Mouse (Mus musculus) midbrain, embryonic 11.5 days (tissue): ENCODE measurements around the gene Zfp335. TPM values are rescaled to one million over a fixed set of nuclear protein-coding genes. Genes with fewer than 3 reads are reported as not detected.
A peak's percentile ranks its signal among the peaks of the same experiment; 100 is the strongest.

Experiments used
- ATAC-seq: fragments of 200-750 bp; cut with Nextera tagmentation; 2 replicates; pipeline ENCODE4 v1.8.0; 2017; ENCODE audit warnings: moderate TSS enrichment, moderate library complexity; ENCODE audit not compliant: low FRiP score
- DNase-seq: peaks from one replicate; pipeline ENCODE4 v3.0.0; 2015; ENCODE audit warnings: low spot score; ENCODE audit errors: missing footprints
- H3K27ac ChIP-seq: fragments of 300-500 bp; sonication (generic); 2 replicates; pipeline ENCODE4 v1.5.1; 2014; ENCODE audit warnings: low read depth, low read length
- H3K27me3 ChIP-seq: fragments of 300-500 bp; sonication (generic); 2 replicates; pipeline ENCODE4 v1.6.1; 2014; ENCODE audit warnings: mild to moderate bottlenecking, low read length, moderate library complexity, mixed read lengths; ENCODE audit not compliant: control insufficient read depth, insufficient read depth
- H3K36me3 ChIP-seq: fragments of 300-500 bp; sonication (generic); 2 replicates; pipeline ENCODE4 v1.6.1; 2014; ENCODE audit warnings: mild to moderate bottlenecking, low read length, moderate library complexity, mixed read lengths; ENCODE audit not compliant: control insufficient read depth, insufficient read depth
- H3K4me1 ChIP-seq: fragments of 300-500 bp; sonication (generic); 2 replicates; pipeline ENCODE4 v1.6.1; 2014; ENCODE audit warnings: low read length; ENCODE audit not compliant: control insufficient read depth, insufficient read depth
- H3K4me2 ChIP-seq: fragments of 300-500 bp; sonication (generic); 2 replicates; pipeline ENCODE4 v1.6.1; 2014; ENCODE audit warnings: mild to moderate bottlenecking, moderate library complexity
- H3K4me3 ChIP-seq: fragments of 300-500 bp; sonication (generic); 2 replicates; pipeline ENCODE4 v1.5.1; 2014; ENCODE audit warnings: low read depth, low read length
- H3K9ac ChIP-seq: fragments of 300-500 bp; sonication (generic); 2 replicates; pipeline ENCODE4 v1.6.1; 2014; ENCODE audit warnings: low read length
- H3K9me3 ChIP-seq: fragments of 300-500 bp; sonication (generic); 2 replicates; pipeline ENCODE4 v1.6.1; 2016; ENCODE audit warnings: low read length; ENCODE audit not compliant: control insufficient read depth
- WGBS: fragments of 180-500 bp; shearing (Covaris S2); extraction: QIAGEN DNeasy Blood & Tissue Kit; methylation state at CpG from one replicate; pipeline ENCODE4 v1.1.7; 2014; 5-methylcytosine and 5-hydroxymethylcytosine counted together
- polyA plus RNA-seq: library from polyadenylated mRNA; unstranded; fragments of >200 nt; fragmentation: Nextera tagmentation; extraction: Ambion mirVana; gene quantifications from 2 replicates; pipeline ENCODE4 v1.2.1, GENCODE M21; 2014

The Zfp335 gene
- polyA plus RNA-seq, 1 experiment from 2014 or later = 8.8 TPM

- Histone ChIP-seq H3K4me3 (no peak overlapping the region), H3K9ac (no peak overlapping the region), H3K27me3 (no peaks in the 10 kb centered on the region), H3K36me3 (peaks cover 4% of the 10 kb centered on the region; the same call in 1 of the 2 replicates), H3K4me2 (no peak overlapping the region), H3K9me3 (no peaks in the 10 kb centered on the region), H3K4me1 (peaks cover 14% of the 10 kb centered on the region), H3K27ac (no peak overlapping the region)
- 89% methylated on average over 2 of the region's 2 CpGs for WGBS
- DNase-seq = no peak
- no peak for ATAC-seq
Observed at GRCm38 (mm10) chr2:164913428-164913786, 1.9 kb upstream of the Zfp335 start.

- ATAC-seq (no peak), DNase-seq (no peak)
- H3K4me1 ChIP-seq = peaks cover 14% of the 10 kb centered on the region
- 89% methylated on average over 7 of the region's 9 CpGs for WGBS
- H3K36me3 ChIP-seq = peaks cover 9% of the 10 kb centered on the region
- H3K27ac ChIP-seq = no peak overlapping the region
- no peaks in the 10 kb centered on the region for H3K27me3 ChIP-seq
- H3K4me2 ChIP-seq = no peak overlapping the region; the same call in 1 of the 2 replicates
- H3K9me3 ChIP-seq = no peaks in the 10 kb centered on the region
- no peak overlapping the region for H3K4me3 ChIP-seq
- no peak overlapping the region for H3K9ac ChIP-seq
Observed at GRCm38 (mm10) chr2:164912749-164913427, 1.3 kb upstream of the Zfp335 start.

GRCm38 (mm10) chr2:164912151-164912550 is 594 bp upstream of the Zfp335 start:
- peaks cover 14% of the 10 kb centered on the region for H3K4me1 ChIP-seq
- DNase-seq = no peak
- peak overlapping the region; percentile 82 for H3K4me2 ChIP-seq
- no peaks in the 10 kb centered on the region for H3K9me3 ChIP-seq
- WGBS = 24% methylated on average over 12 of the region's 12 CpGs
- peak; percentile 1; the same call in 1 of the 2 replicates for ATAC-seq
- peak overlapping the region; percentile 74 for H3K4me3 ChIP-seq
- peaks cover 16% of the 10 kb centered on the region for H3K36me3 ChIP-seq
- peak overlapping the region; percentile 98 for H3K9ac ChIP-seq
- H3K27me3 ChIP-seq = no peaks in the 10 kb centered on the region
- peak overlapping the region; percentile 99 for H3K27ac ChIP-seq

GRCm38 (mm10) chr2:164910360-164911061 is 1.0 kb downstream of the Zfp335 start:
- Histone ChIP-seq H3K4me1 (peaks cover 14% of the 10 kb centered on the region), H3K9me3 (peaks cover 5% of the 10 kb centered on the region), H3K4me3 (peak overlapping the region; percentile 74), H3K4me2 (peak overlapping the region; percentile 82), H3K27me3 (no peaks in the 10 kb centered on the region), H3K36me3 (peaks cover 31% of the 10 kb centered on the region), H3K9ac (peak overlapping the region; percentile 98), H3K27ac (peak overlapping the region; percentile 99; the same call in 1 of the 2 replicates)
- ATAC-seq (peak; percentile 18; the same call in 1 of the 2 replicates), DNase-seq (peak; percentile 91)
- WGBS = 6% methylated on average over 37 of the region's 37 CpGs

GRCm38 (mm10) chr2:164909542-164909941 is 2.0 kb downstream of the Zfp335 start:
- no peak overlapping the region for H3K27ac ChIP-seq
- peaks cover 31% of the 10 kb centered on the region for H3K36me3 ChIP-seq

GRCm38 (mm10) chr2:164909100-164909499 is 2.5 kb downstream of the Zfp335 start:
- no peak overlapping the region for H3K4me2 ChIP-seq
- no peak overlapping the region for H3K9ac ChIP-seq
- H3K36me3 ChIP-seq = peaks cover 32% of the 10 kb centered on the region
- H3K27me3 ChIP-seq = no peaks in the 10 kb centered on the region
- no peak for DNase-seq
- H3K4me1 ChIP-seq = peaks cover 14% of the 10 kb centered on the region
- 94% methylated on average over 3 of the region's 3 CpGs for WGBS
- ATAC-seq = no peak
- no peak overlapping the region for H3K27ac ChIP-seq
- no peak overlapping the region for H3K4me3 ChIP-seq
- peaks cover 5% of the 10 kb centered on the region for H3K9me3 ChIP-seq

More at GRCm38 (mm10) chr2:164909542-164909941, 2.0 kb downstream of the Zfp335 start:
- Histone ChIP-seq H3K4me1 (peaks cover 14% of the 10 kb centered on the region), H3K27me3 (no peaks in the 10 kb centered on the region), H3K9me3 (peaks cover 5% of the 10 kb centered on the region), H3K4me2 (peak overlapping the region; percentile 82; the same call in 1 of the 2 replicates), H3K4me3 (no peak overlapping the region), H3K9ac (no peak overlapping the region; the same call in 1 of the 2 replicates)
- ATAC-seq (no peak), DNase-seq (no peak)
- WGBS = 75% methylated on average over 1 of the region's 1 CpGs

- H3K27me3 ChIP-seq = no peaks in the 10 kb centered on the region
- no peak overlapping the region for H3K9ac ChIP-seq
- DNase-seq = no peak
- H3K9me3 ChIP-seq = peaks cover 5% of the 10 kb centered on the region
- H3K36me3 ChIP-seq = peaks cover 34% of the 10 kb centered on the region
- ATAC-seq = no peak
- WGBS = 93% methylated on average over 5 of the region's 5 CpGs
- no peak overlapping the region for H3K4me2 ChIP-seq
- H3K4me3 ChIP-seq = no peak overlapping the region
- H3K27ac ChIP-seq = no peak overlapping the region
- H3K4me1 ChIP-seq = peaks cover 14% of the 10 kb centered on the region
Observed at GRCm38 (mm10) chr2:164908011-164908410, 3.5 kb downstream of the Zfp335 start.

- no peak overlapping the region for H3K27ac ChIP-seq
- no peak overlapping the region for H3K4me2 ChIP-seq
- no peak overlapping the region for H3K4me3 ChIP-seq
- WGBS = 98% methylated on average over 12 of the region's 12 CpGs
- H3K9me3 ChIP-seq = peaks cover 5% of the 10 kb centered on the region
- peaks cover 14% of the 10 kb centered on the region for H3K4me1 ChIP-seq
- no peaks in the 10 kb centered on the region for H3K27me3 ChIP-seq
- ATAC-seq = no peak
- no peak overlapping the region for H3K9ac ChIP-seq
- peaks cover 34% of the 10 kb centered on the region for H3K36me3 ChIP-seq
- DNase-seq = no peak
Observed at GRCm38 (mm10) chr2:164907511-164907910, 4.0 kb downstream of the Zfp335 start.

- WGBS = 99% methylated on average over 4 of the region's 4 CpGs
- Histone ChIP-seq H3K9me3 (peaks cover 5% of the 10 kb centered on the region), H3K4me2 (no peak overlapping the region), H3K4me1 (peaks cover 10% of the 10 kb centered on the region; the same call in 1 of the 2 replicates), H3K36me3 (peaks cover 40% of the 10 kb centered on the region), H3K27me3 (no peaks in the 10 kb centered on the region), H3K9ac (no peak overlapping the region), H3K27ac (no peak overlapping the region), H3K4me3 (no peak overlapping the region)
- no peak for ATAC-seq
- DNase-seq = no peak
Observed at GRCm38 (mm10) chr2:164906071-164906470, 5.5 kb downstream of the Zfp335 start.
